Mouse (Mus musculus) spleen, adult 2 months (tissue): ENCODE results near the gene Lmo2. TPM values are rescaled to one million over a fixed set of nuclear protein-coding genes. Genes with fewer than 3 reads are reported as not detected.
"Not testable (repeated sequence)": the region's sequence is repeated elsewhere in the genome, so short reads cannot be mapped to it uniquely, and the experiment has no call there.

Experiments used
- DNase-seq, 2 experiments: peaks; one replicate each; pipeline versions ENCODE4 v3.0.0 to v3.0.0-alpha.2; 2012 to 2021; ENCODE audit warnings: low spot score in 2 of 2, low read depth in 1 of 2
- H3K27ac ChIP-seq: fragments of 200-500 bp; 2 replicates; pipeline ENCODE4 v1.5.1; 2012; ENCODE audit warnings: low read length, inconsistent platforms; ENCODE audit not compliant: insufficient read depth
- H3K27me3 ChIP-seq: fragments of 200-500 bp; 2 replicates; pipeline ENCODE4 v1.6.1; 2012; ENCODE audit warnings: mild to moderate bottlenecking, moderate library complexity, low read length, inconsistent platforms; ENCODE audit not compliant: control insufficient read depth, insufficient read depth
- H3K36me3 ChIP-seq: fragments of 200-500 bp; 2 replicates; pipeline ENCODE4 v1.6.1; 2012; ENCODE audit warnings: mild to moderate bottlenecking, low read length, inconsistent platforms; ENCODE audit not compliant: control insufficient read depth, insufficient read depth
- H3K4me1 ChIP-seq: fragments of 200-500 bp; 2 replicates; pipeline ENCODE4 v1.6.1; 2011; ENCODE audit warnings: inconsistent platforms; ENCODE audit not compliant: control insufficient read depth, insufficient read depth, insufficient read length
- H3K4me3 ChIP-seq: fragments of 200-500 bp; 2 replicates; pipeline ENCODE4 v1.5.1; 2011; ENCODE audit warnings: mild to moderate bottlenecking, inconsistent platforms; ENCODE audit not compliant: insufficient read depth, insufficient read length; ENCODE audit errors: extremely low read depth
- CTCF ChIP-seq: fragments of 200-500 bp; IDR thresholded peaks from 2 replicates; pipeline ENCODE4 v1.5.1; 2011; ENCODE audit warnings: mild to moderate bottlenecking, inconsistent platforms; ENCODE audit not compliant: insufficient read depth, insufficient read length, insufficient replicate concordance; ENCODE audit errors: extremely low read depth
- POLR2A ChIP-seq: fragments of 200-500 bp; IDR thresholded peaks from 2 replicates; pipeline ENCODE4 v1.6.1; 2011; ENCODE audit warnings: low read depth, low read length, inconsistent platforms
- WGBS: fragments of 180-500 bp; shearing (Covaris S2); methylation state at CpG from one replicate; pipeline ENCODE4 v1.1.7; 2018; 5-methylcytosine and 5-hydroxymethylcytosine counted together
- polyA plus RNA-seq: library from polyadenylated mRNA; depleted of rRNA; stranded (reverse); fragments of >200 nt; gene quantifications from 2 replicates; pipeline ENCODE4 v1.2.3, GENCODE M21; 2012

Gene Lmo2
- polyA plus RNA-seq, 1 experiment, result 91.1 TPM

DNA sequence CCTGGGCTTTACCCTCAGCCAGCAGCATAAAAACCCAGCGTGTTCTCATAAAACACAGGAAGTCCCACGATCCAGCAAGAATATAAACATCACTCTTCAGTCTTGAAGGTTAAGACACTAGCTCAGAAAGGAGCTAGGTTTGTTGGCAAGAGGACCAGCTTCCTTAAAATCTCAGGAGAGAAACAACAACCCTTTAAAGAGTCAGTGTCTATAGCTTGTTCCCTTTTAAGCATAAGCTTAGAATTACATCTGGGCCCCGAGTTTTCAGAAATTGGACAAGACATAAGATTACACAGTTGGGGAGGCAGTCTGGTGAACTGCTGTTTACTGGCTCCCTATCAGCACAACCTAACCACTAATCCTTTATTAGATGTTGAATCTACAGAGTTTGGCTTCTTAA lies 14.1 kb downstream of the Lmo2 start:
- H3K4me1 ChIP-seq, result no peaks in the 10 kb centered on the region
- 0 out of 2 replicates have a peak overlapping the region, but pooled peaks have one; percentile 13 for H3K27ac ChIP-seq
- no peak for DNase-seq
- 18% methylated on average over 3 of the region's 3 CpGs for WGBS
- TF ChIP-seq POLR2A (no peak), CTCF (no peak)
- H3K4me3 ChIP-seq, result peak overlapping the region; percentile 14
- H3K27me3 ChIP-seq, result no peaks in the 10 kb centered on the region
- peaks cover 8% of the 10 kb centered on the region; the same call in 1 of the 2 replicates for H3K36me3 ChIP-seq

GRCm38 (mm10) chr2:103975904-103976303 lies 18.1 kb downstream of the Lmo2 start:
- Histone ChIP-seq H3K4me3 (no peak overlapping the region), H3K36me3 (peaks cover 25% of the 10 kb centered on the region), H3K4me1 (no peaks in the 10 kb centered on the region), H3K27me3 (no peaks in the 10 kb centered on the region), H3K27ac (no peak overlapping the region)
- no peak for DNase-seq
- 56% methylated on average over 7 of the region's 7 CpGs for whole genome bisulfite sequencing
- TF ChIP-seq POLR2A (no peak), CTCF (no peak)

DNA sequence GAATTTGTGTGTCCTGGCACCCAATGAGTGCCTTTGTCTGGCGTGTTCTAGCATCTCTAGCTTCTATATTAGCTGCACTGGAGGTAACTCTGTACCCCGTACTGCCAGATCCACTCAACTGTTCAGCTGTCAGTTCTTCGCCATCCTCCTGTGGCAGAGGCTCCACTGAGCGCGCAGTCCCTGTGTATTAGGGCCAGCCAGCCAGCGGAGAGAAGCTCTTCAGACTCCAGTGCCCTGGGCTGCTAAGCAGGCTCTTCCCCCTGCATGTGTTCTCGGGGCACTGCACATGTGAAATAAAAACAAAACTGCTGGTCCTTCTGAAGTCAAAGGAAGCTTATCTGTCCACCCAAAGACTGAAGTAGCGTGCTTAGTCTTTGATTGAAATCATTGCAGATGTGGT lies 19.4 kb downstream of the Lmo2 start:
- TF ChIP-seq CTCF (no peak), POLR2A (no peak)
- no peak overlapping the region for H3K4me3 ChIP-seq
- H3K36me3 ChIP-seq, result peaks cover 27% of the 10 kb centered on the region
- no peaks in the 10 kb centered on the region for H3K4me1 ChIP-seq
- 78% methylated on average over 8 of the region's 8 CpGs for WGBS
- H3K27ac ChIP-seq, result no peak overlapping the region
- DNase-seq, result no peak
- no peaks in the 10 kb centered on the region for H3K27me3 ChIP-seq

DNA sequence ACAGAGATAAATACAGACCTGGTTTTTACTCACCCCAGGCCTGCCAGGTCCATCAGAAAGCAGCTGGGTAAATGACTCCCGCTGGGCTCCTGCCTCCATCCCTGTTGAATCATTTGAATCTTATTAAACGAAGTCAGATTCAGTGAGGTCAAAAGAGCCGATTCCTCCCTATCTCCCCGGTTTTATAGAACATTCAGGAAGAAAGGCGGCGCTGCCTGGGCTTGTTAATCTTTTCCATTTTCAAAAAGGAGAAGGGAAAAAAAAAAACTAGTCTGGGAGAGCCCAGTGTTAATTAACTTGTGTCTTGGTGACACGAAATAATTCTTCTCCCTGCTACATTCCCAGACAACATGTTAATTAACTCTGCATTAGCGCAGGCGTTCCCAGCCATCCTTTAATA lies 19.9 kb downstream of the Lmo2 start:
- WGBS, result 91% methylated on average over 9 of the region's 9 CpGs
- DNase-seq, result no peak
- no peaks in the 10 kb centered on the region for H3K27me3 ChIP-seq
- H3K4me1 ChIP-seq, result no peaks in the 10 kb centered on the region
- TF ChIP-seq POLR2A (no peak), CTCF (no peak)
- no peak overlapping the region for H3K4me3 ChIP-seq
- peaks cover 29% of the 10 kb centered on the region for H3K36me3 ChIP-seq
- no peak overlapping the region for H3K27ac ChIP-seq

DNA sequence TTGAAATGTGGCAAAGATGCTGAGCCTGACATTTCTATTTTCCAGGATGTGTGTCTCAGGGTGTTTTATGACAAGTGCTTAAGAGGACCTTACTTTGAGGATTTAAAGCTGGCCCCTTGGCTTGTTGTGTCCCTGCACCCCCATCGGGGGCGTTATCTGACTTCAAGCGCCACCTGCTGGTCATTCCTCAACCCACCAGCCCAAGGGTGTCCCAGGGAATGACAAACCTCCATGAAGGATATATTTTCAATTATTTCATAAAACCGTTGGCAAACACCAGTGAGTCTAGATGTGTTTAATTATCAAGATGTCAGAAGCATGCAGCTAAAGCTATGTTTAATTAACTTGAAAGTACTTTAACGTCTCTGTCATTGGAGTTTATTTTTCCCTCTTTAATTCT lies 24.5 kb downstream of the Lmo2 start:
- peak; percentile 32 to 74 for DNase-seq
- no peak overlapping the region for H3K4me3 ChIP-seq
- no peaks in the 10 kb centered on the region for H3K27me3 ChIP-seq
- TF ChIP-seq POLR2A, result no peak
- peak; percentile 85 for TF ChIP-seq CTCF
- peaks cover 22% of the 10 kb centered on the region for H3K36me3 ChIP-seq
- no peak overlapping the region for H3K27ac ChIP-seq
- H3K4me1 ChIP-seq, result no peaks in the 10 kb centered on the region
- 20% methylated on average over 5 of the region's 5 CpGs for WGBS

GRCm38 (mm10) chr2:103983146-103983545 lies 25.4 kb downstream of the Lmo2 start:
- Histone ChIP-seq H3K4me3 (no peak overlapping the region), H3K4me1 (no peaks in the 10 kb centered on the region), H3K27ac (no peak overlapping the region), H3K27me3 (no peaks in the 10 kb centered on the region), H3K36me3 (peaks cover 21% of the 10 kb centered on the region)
- DNase-seq, result no peak
- WGBS, result 93% methylated on average over 10 of the region's 10 CpGs
- TF ChIP-seq CTCF, result no peak
- no peak for TF ChIP-seq POLR2A

DNA sequence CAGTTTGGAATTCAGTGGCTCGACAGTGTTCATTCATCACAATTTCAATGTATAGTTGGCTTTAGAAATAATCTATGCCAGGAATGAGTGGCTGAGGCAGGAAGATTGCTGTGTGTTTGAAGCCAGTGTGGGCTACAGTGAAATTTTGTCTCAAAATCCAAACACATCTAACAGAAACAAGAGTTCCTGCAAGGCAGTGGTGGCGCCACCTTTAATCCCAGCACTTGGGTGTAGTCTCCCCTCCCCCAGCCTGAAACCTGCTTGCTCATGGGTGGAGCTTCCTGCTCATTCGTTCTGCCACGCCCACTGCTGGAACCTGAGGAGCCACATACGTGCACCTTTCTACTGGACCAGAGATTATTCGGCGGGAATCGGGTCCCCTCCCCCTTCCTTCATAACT lies 29.8 kb downstream of the Lmo2 start:
- DNase-seq, H3K4me3 ChIP-seq, H3K4me1 ChIP-seq, H3K27ac ChIP-seq, H3K27me3 ChIP-seq, H3K36me3 ChIP-seq: not testable (repeated sequence)
- WGBS, result 67% methylated on average over 8 of the region's 8 CpGs
